11 mouse cellular contexts compared by ENCODE assay signal in the genomic region with DNA sequence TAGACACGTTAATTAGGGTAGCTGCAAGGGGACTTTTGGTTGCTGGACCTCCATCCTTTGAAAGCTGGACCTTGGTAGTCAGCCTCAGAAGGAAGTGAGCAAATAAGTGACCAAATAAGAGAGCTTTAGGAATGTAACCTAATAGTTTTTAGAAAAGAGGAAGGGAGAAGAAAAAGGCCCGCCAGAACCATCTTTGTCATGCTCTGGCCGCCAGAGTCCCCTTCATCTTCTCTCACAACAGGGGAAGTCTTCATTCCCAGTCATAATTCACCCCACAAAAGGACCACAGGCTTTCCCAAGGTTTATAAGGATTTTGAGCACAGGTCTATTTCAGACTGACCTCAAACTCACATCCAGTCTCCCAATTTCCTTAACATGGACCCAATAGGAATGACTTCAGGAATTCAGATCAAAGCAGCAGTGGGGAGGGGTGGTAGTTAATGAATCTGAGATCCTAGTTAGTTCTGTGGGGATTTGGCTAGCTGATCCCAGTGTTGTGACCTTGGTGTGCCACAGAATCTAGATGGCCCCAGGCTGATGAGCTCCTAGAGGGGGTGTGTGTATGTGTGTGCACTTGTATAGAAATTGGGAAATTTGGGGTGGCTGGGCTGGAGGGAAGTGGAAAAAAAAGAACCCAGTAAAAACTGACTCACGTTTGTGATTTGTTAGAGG. TPM values are rescaled to one million over a fixed set of nuclear protein-coding genes. Genes with fewer than 3 reads are reported as not detected.
DNase-seq lines count a peak whose midpoint lies in the region; ATAC-seq lines count a peak whose summit lies in the region.
"Had no signal": no experiment of that assay in that cellular context is flagged by ENCODE, and none has a peak within 500 bp of the region (broad histone marks: within the 10 kb centered on the region; RNA-seq: fewer than 3 reads in every experiment).

No protein-coding gene starts in this region.

- H3K4me3 ChIP-seq in forebrain, embryonic 13.5 days: no peak overlapping the region
- H3K4me3 ChIP-seq in forebrain, embryonic 16.5 days (replicated peaks; ENCODE audit: low read length): no peak overlapping the region
- no peak overlapping the region for H3K4me3 ChIP-seq in midbrain, embryonic 13.5 days (replicated peaks)
- H3K4me3 ChIP-seq in midbrain, embryonic 11.5 days (ENCODE audit: low read depth, low read length): no peak overlapping the region
- H3K4me3 ChIP-seq in kidney, embryonic 14.5 days (ENCODE audit: low read length): no peak overlapping the region
- H3K4me3 ChIP-seq in heart, embryonic 11.5 days (ENCODE audit: low read depth, low read length): no peak overlapping the region
- H3K4me3 ChIP-seq: embryonic facial prominence, embryonic 15.5 days had no signal

- H3K9me3 ChIP-seq in forebrain, embryonic 13.5 days (replicated peaks): no peaks in the 10 kb centered on the region
- no peaks in the 10 kb centered on the region for H3K9me3 ChIP-seq in forebrain, embryonic 16.5 days (ENCODE audit: control insufficient read depth, low read length)
- H3K9me3 ChIP-seq in midbrain, embryonic 13.5 days: no peaks in the 10 kb centered on the region
- H3K9me3 ChIP-seq in midbrain, embryonic 11.5 days (ENCODE audit: control insufficient read depth, low read length): no peaks in the 10 kb centered on the region
- no peaks in the 10 kb centered on the region for H3K9me3 ChIP-seq in kidney, embryonic 14.5 days (ENCODE audit: control insufficient read depth, low read length)
- no peaks in the 10 kb centered on the region for H3K9me3 ChIP-seq in heart, embryonic 11.5 days (replicated peaks; ENCODE audit: control insufficient read depth, low read length)
- H3K9me3 ChIP-seq: embryonic facial prominence, embryonic 15.5 days had no signal

- peak overlapping the region; percentile 57 for H3K27ac ChIP-seq in forebrain, embryonic 13.5 days
- H3K27ac ChIP-seq in forebrain, embryonic 16.5 days (ENCODE audit: low read length): no peak overlapping the region
- peak overlapping the region; percentile 51; the same call in 1 of the 2 replicates for H3K27ac ChIP-seq in midbrain, embryonic 13.5 days
- H3K27ac ChIP-seq in midbrain, embryonic 11.5 days (ENCODE audit: low read depth, low read length): no peak overlapping the region; the same call in 1 of the 2 replicates
- peak overlapping the region; percentile 59; the same call in 1 of the 2 replicates for H3K27ac ChIP-seq in kidney, embryonic 14.5 days (ENCODE audit: low read depth, low read length)
- H3K27ac ChIP-seq in heart, embryonic 11.5 days (ENCODE audit: low read depth, low read length): no peak overlapping the region
- H3K27ac ChIP-seq: embryonic facial prominence, embryonic 15.5 days had no signal

- no peaks in the 10 kb centered on the region for H3K27me3 ChIP-seq in forebrain, embryonic 13.5 days
- no peaks in the 10 kb centered on the region for H3K27me3 ChIP-seq in forebrain, embryonic 16.5 days (replicated peaks; ENCODE audit: control insufficient read depth, insufficient read depth, low read length)
- H3K27me3 ChIP-seq in midbrain, embryonic 13.5 days: no peaks in the 10 kb centered on the region
- H3K27me3 ChIP-seq in midbrain, embryonic 11.5 days (ENCODE audit: control insufficient read depth, insufficient read depth, low read length): no peaks in the 10 kb centered on the region
- no peaks in the 10 kb centered on the region for H3K27me3 ChIP-seq in kidney, embryonic 14.5 days (ENCODE audit: control insufficient read depth, insufficient read depth, low read length)
- H3K27me3 ChIP-seq in heart, embryonic 11.5 days (ENCODE audit: control insufficient read depth, insufficient read depth, low read length): no peaks in the 10 kb centered on the region
- H3K27me3 ChIP-seq: embryonic facial prominence, embryonic 15.5 days had no signal

- peaks cover 70% of the 10 kb centered on the region for H3K36me3 ChIP-seq in forebrain, embryonic 13.5 days (ENCODE audit: poor library complexity, severe bottlenecking)
- peaks cover 24% of the 10 kb centered on the region for H3K36me3 ChIP-seq in forebrain, embryonic 16.5 days (ENCODE audit: control insufficient read depth, insufficient read depth)
- peaks cover 61% of the 10 kb centered on the region for H3K36me3 ChIP-seq in midbrain, embryonic 13.5 days
- peaks cover 23% of the 10 kb centered on the region for H3K36me3 ChIP-seq in midbrain, embryonic 11.5 days (ENCODE audit: control insufficient read depth, insufficient read depth, low read length)
- peaks cover 67% of the 10 kb centered on the region for H3K36me3 ChIP-seq in kidney, embryonic 14.5 days (ENCODE audit: control insufficient read depth, insufficient read depth, low read length)
- peaks cover 34% of the 10 kb centered on the region for H3K36me3 ChIP-seq in heart, embryonic 11.5 days (ENCODE audit: control insufficient read depth, insufficient read depth, low read length)

- no peak for ATAC-seq in forebrain, embryonic 13.5 days
- ATAC-seq in forebrain, embryonic 16.5 days: no peak
- no peak for ATAC-seq in midbrain, embryonic 13.5 days
- ATAC-seq in midbrain, embryonic 11.5 days (ENCODE audit: low FRiP score): no peak
- ATAC-seq in kidney, embryonic 14.5 days (ENCODE audit: low FRiP score, low TSS enrichment): no peak
- ATAC-seq in megakaryocyte progenitor cell, adult 5-6 weeks (replicated peaks; ENCODE audit: poor library complexity): 0 out of 2 replicates have a peak, but pooled peaks have one; percentile 12
- ATAC-seq in heart, embryonic 11.5 days (replicated peaks; ENCODE audit: insufficient number of reproducible peaks, low FRiP score, low TSS enrichment): no peak

- H3K4me2 ChIP-seq in forebrain, embryonic 13.5 days: no peak overlapping the region
- H3K4me2 ChIP-seq in forebrain, embryonic 16.5 days (ENCODE audit: low read length): no peak overlapping the region
- no peak overlapping the region for H3K4me2 ChIP-seq in midbrain, embryonic 13.5 days (replicated peaks)
- H3K4me2 ChIP-seq in midbrain, embryonic 11.5 days: no peak overlapping the region
- no peak overlapping the region for H3K4me2 ChIP-seq in kidney, embryonic 14.5 days (replicated peaks; ENCODE audit: low read depth, low read length)
- H3K4me2 ChIP-seq in heart, embryonic 11.5 days: no peak overlapping the region
- H3K4me2 ChIP-seq: embryonic facial prominence, embryonic 15.5 days had no signal

- 50% methylated on average over 4 of the region's 4 CpGs for WGBS in forebrain, embryonic 13.5 days
- 51% methylated on average over 4 of the region's 4 CpGs for WGBS in forebrain, embryonic 16.5 days
- WGBS in midbrain, embryonic 13.5 days: 52% methylated on average over 4 of the region's 4 CpGs
- 51% methylated on average over 4 of the region's 4 CpGs for WGBS in midbrain, embryonic 11.5 days
- WGBS in kidney, embryonic 14.5 days: 43% methylated on average over 4 of the region's 4 CpGs
- 60% methylated on average over 4 of the region's 4 CpGs for WGBS in heart, embryonic 11.5 days (ENCODE audit: insufficient replicate concordance)

- H3K9ac ChIP-seq in forebrain, embryonic 13.5 days: no peak overlapping the region
- H3K9ac ChIP-seq in forebrain, embryonic 16.5 days (replicated peaks; ENCODE audit: low read depth, low read length): no peak overlapping the region
- no peak overlapping the region for H3K9ac ChIP-seq in midbrain, embryonic 13.5 days (replicated peaks)
- H3K9ac ChIP-seq in midbrain, embryonic 11.5 days (ENCODE audit: low read length): no peak overlapping the region
- no peak overlapping the region for H3K9ac ChIP-seq in kidney, embryonic 14.5 days (ENCODE audit: low read depth, low read length)
- no peak overlapping the region for H3K9ac ChIP-seq in heart, embryonic 11.5 days (ENCODE audit: low read depth, low read length)
- H3K9ac ChIP-seq: embryonic facial prominence, embryonic 15.5 days had no signal

- H3K4me1 ChIP-seq in forebrain, embryonic 13.5 days: peaks cover 32% of the 10 kb centered on the region
- H3K4me1 ChIP-seq in forebrain, embryonic 16.5 days (replicated peaks; ENCODE audit: control insufficient read depth, insufficient read depth, low read length): peaks cover 27% of the 10 kb centered on the region
- H3K4me1 ChIP-seq in midbrain, embryonic 13.5 days (replicated peaks): peaks cover 32% of the 10 kb centered on the region
- H3K4me1 ChIP-seq in midbrain, embryonic 11.5 days (ENCODE audit: control insufficient read depth, insufficient read depth, low read length): peaks cover 11% of the 10 kb centered on the region
- peaks cover 21% of the 10 kb centered on the region for H3K4me1 ChIP-seq in kidney, embryonic 14.5 days (ENCODE audit: control insufficient read depth, insufficient read depth, low read length)
- peaks cover 16% of the 10 kb centered on the region for H3K4me1 ChIP-seq in heart, embryonic 11.5 days (ENCODE audit: control insufficient read depth, insufficient read depth, low read length)

- DNase-seq in midbrain, embryonic 11.5 days (ENCODE audit: low spot score, missing footprints): no peak
- DNase-seq in layer of hippocampus, adult 11-12 months (ENCODE audit: low spot score): no peak
- DNase-seq: heart, adult 18-20 months; lung, postnatal 10 days had no signal

RNA-seq across cellular contexts. Expression of a gene that starts 1.7 kb away (rescaled TPM):
- 632 and 719 TPM in 2 replicates for polyA plus RNA-seq in forebrain, embryonic 13.5 days (2015; fragmentation: Nextera tagmentation; extraction: Ambion mirVana)
- polyA plus RNA-seq in forebrain, embryonic 16.5 days (2015; fragmentation: Nextera tagmentation; extraction: Ambion mirVana): 414 and 460 TPM in 2 replicates
- polyA plus RNA-seq in midbrain, embryonic 13.5 days (2015; fragmentation: Nextera tagmentation; extraction: Ambion mirVana): 555 and 560 TPM in 2 replicates
- 586 and 691 TPM in 2 replicates for polyA plus RNA-seq in midbrain, embryonic 11.5 days (2014; fragmentation: Nextera tagmentation; extraction: Ambion mirVana)
- polyA plus RNA-seq in kidney, embryonic 14.5 days (2014; fragmentation: Nextera tagmentation; extraction: Ambion mirVana): 874 and 1,384 TPM in 2 replicates
- 2,608 and 2,622 TPM in 2 replicates for total RNA-seq in megakaryocyte progenitor cell, adult 5-6 weeks (2015)
- 871 and 1,175 TPM in 2 replicates for total RNA-seq in megakaryocyte progenitor cell, adult 5-6 weeks (2017)
- polyA plus RNA-seq in heart, embryonic 11.5 days (2014; fragmentation: Nextera tagmentation; extraction: Ambion mirVana): 525 and 565 TPM in 2 replicates

RNA-seq across cellular contexts. Expression of a gene that starts 11.8 kb away (rescaled TPM):
- polyA plus RNA-seq in forebrain, embryonic 13.5 days (2015; fragmentation: Nextera tagmentation; extraction: Ambion mirVana): 696 and 753 TPM in 2 replicates
- polyA plus RNA-seq in forebrain, embryonic 16.5 days (2015; fragmentation: Nextera tagmentation; extraction: Ambion mirVana): 497 and 550 TPM in 2 replicates
- polyA plus RNA-seq in midbrain, embryonic 13.5 days (2015; fragmentation: Nextera tagmentation; extraction: Ambion mirVana): 509 and 609 TPM in 2 replicates
- 494 and 501 TPM in 2 replicates for polyA plus RNA-seq in midbrain, embryonic 11.5 days (2014; fragmentation: Nextera tagmentation; extraction: Ambion mirVana)
- polyA plus RNA-seq in kidney, embryonic 14.5 days (2014; fragmentation: Nextera tagmentation; extraction: Ambion mirVana): 381 and 452 TPM in 2 replicates
- 231 and 246 TPM in 2 replicates for total RNA-seq in megakaryocyte progenitor cell, adult 5-6 weeks (2015)
- total RNA-seq in megakaryocyte progenitor cell, adult 5-6 weeks (2017): 214 and 220 TPM in 2 replicates
- polyA plus RNA-seq in heart, embryonic 11.5 days (2014; fragmentation: Nextera tagmentation; extraction: Ambion mirVana): 259 and 310 TPM in 2 replicates

Comparison
In these comparisons a context has a peak if more than half of its experiments do, and no peak if none do; other contexts are left out.
1. H3K27ac ChIP-seq: peak in forebrain, embryonic 13.5 days (single experiment), midbrain, embryonic 13.5 days (single experiment) and kidney, embryonic 14.5 days (single experiment); none in forebrain, embryonic 16.5 days (single experiment), midbrain, embryonic 11.5 days (single experiment) and heart, embryonic 11.5 days (single experiment).